Mouse (Mus musculus) kidney, postnatal 36 days (tissue): Measurements from ENCODE around the gene Strn4.

Source experiments
- DNase-seq, 2 experiments: peaks; one replicate each; pipeline ENCODE4 v3.0.0; 2021 to 2022; ENCODE audit warnings: mixed read lengths in 2 of 2

The Strn4 gene

DNA sequence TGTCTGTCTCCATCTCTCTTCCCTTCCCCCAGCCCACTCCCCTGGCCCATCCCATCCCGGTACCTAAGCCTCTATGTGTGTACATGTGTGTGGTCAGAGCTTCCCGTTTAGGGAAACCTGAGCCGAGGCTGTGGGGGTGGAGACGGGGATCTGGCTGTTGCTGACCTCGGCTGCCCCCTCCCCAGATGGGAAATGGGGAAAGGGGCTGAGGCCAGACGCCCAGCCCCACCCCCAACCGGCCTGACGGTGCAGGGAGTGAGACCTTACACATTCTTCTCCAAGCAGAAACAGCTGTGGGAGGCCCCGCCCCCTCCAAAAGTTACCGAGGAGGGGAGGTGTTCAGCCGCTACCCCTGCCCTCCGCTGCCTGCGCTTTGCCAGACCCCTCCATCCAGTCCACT is 60.9 kb downstream of the Strn4 start:
- DNase-seq, result peak in 1 of 2 experiments; percentile 40

DNA sequence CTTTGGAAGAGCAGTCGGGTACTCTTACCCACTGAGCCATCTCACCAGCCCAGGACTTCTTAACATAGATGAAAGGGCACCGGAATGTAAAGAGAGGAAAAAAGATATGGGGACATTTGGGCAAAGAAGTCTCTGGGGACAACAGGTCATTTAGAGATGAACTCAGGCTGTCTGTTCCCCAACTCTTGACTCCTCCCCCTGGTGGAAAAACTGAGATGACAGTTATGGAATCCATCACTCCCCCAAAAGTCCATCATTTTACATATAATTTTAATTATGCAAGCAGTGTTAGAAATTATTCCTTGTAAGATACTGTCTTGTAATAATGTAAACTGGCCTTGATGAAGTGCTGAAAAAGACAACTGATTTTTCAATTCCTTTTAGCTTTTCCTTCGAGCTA is 62.0 kb downstream of the Strn4 start:
- no peak for DNase-seq

DNA sequence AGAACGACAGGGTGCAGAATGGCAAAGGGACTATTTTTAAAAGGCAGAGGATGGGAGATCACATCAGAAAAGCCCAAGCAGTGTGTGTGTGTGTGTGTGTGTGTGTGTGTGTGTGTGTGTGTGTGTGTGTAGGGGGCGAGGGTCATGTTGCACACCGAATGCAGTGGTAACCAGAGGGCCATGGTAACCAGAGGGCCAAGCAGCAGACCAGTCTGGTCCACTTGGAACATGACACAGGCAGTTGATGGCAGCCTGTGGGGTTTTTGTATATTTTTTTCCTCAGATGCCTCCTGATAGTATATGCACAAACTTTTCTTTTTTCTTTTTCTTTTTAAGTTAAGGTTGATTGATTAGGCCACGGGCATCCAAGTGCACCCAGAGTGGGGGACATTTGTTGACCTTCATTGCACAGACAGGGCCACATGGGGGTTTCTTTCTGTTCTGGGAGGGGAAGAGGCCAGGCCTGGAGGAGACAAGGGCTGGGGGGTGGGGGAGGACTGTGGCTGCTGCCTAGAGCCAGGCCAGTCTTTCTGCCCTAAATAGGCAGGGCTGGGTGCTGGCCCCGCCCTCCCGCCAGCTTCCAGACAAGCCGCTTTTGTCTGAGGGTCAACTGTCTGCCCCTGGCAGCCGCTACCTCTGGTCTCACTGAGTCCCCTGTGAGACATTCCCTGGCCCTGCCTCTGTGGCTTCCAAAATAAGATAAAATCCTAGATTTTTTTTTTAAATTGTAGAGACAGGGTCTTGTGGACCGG is 64.3 kb downstream of the Strn4 start:
- DNase-seq, result peak in 1 of 2 experiments; percentile 30

DNA sequence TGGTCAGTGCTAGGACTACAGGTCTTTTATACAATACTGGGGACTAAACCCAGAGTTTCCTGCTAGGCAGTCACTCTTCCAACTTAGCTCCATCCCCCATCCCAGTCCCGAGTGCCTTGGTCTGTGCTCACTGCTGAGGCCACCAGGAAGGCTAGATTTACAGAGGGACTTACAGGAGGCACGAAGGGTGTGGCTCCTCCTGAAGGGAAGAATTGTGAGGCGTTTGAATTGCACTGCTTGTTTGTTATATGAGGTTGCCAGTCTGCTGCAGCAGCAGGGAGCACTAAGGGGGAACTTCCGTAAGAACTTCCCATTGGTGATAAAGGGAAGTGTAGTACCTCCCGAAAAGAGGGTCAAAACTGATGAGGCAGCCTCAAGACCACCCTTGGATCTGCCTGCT is 64.9 kb downstream of the Strn4 start:
- no peak for DNase-seq

DNA sequence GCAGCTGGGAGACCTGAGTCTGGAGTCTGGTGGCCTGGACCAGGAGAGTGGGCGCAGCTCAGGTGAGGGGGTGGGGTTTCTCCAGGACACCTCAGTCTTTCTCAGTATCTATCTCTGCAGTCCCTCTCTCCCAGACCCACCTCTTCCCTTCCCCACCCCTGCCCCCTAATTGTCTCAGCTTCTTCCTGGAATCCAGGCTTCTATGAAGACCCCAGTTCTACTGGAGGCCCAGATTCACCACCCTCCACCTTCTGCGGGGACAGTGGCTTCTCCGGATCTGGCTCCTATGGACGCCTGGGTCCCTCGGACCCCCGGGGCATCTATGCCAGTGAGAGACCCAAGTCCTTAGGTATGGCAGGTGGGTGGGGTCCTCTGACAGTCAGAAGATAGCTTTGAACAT is 67.5 kb downstream of the Strn4 start:
- no peak for DNase-seq

DNA sequence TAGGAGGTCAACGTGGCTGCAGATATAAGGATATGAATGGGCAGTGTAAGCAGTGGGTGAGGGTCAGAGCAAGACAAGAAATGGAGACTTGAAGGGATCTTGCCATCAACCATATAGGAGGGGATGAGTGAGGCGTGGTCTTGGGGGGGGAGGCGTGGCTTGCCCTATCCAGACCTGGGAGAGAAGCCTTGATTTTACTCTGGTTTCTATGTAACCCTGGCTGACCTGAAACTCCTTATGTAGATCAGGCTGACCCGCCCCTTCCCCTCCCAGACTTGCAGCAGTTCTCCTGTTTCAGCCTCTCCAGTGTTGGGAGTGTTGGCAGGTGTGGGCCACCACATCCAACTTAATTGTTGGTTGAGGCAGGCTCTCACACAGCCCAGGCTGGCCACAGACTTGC is 68.6 kb downstream of the Strn4 start:
- no peak for DNase-seq

DNA sequence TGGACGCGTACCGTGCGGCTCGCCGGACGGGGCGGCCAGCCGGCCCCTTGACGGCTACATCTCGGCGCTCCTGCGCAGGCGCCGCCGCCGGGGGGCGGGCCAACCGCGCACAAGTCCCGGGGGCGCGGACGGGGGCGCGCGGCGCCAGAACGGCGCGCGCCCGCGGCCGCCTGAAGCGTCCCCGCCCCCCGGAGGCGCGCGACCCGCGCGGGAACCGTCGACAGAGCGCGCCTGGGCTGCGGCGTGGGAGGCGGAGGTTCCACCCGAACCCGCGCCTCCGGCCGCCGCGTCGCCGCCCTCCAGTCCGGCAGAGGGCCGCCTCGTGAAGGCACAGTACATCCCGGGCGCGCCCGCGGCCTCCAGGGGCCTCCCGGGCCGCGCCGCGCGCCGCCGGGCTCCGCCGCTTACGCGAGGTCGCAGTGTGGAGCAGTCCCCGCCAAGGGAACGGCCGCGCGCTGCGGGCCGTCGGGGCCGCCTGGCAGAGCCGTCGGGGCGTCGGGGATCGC is 69.6 kb downstream of the Strn4 start:
- DNase-seq, result peak in 1 of 2 experiments; percentile 37

DNA sequence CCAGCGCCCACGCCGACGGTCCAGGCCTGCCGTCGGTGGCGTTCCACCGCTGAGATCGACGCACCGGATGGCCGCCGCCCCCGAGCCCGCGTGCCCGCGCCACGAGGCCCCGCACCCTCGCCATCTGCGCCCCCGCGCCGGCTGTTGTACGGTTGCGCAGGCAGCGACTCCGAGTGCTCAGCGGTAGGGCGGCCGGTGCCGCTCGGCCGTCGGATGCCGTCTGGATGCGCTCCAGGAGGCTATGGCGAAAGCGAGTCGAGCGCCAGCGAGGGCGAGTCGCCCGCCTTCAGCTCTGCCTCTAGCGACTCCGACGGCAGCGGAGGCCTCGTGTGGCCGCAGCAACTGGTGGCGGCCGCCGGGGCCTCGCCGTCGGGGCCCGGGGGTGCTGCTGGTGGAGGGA is 70.2 kb downstream of the Strn4 start:
- DNase-seq, result no peak
